11 mouse cellular contexts compared by ENCODE assay signal in the genomic region with DNA sequence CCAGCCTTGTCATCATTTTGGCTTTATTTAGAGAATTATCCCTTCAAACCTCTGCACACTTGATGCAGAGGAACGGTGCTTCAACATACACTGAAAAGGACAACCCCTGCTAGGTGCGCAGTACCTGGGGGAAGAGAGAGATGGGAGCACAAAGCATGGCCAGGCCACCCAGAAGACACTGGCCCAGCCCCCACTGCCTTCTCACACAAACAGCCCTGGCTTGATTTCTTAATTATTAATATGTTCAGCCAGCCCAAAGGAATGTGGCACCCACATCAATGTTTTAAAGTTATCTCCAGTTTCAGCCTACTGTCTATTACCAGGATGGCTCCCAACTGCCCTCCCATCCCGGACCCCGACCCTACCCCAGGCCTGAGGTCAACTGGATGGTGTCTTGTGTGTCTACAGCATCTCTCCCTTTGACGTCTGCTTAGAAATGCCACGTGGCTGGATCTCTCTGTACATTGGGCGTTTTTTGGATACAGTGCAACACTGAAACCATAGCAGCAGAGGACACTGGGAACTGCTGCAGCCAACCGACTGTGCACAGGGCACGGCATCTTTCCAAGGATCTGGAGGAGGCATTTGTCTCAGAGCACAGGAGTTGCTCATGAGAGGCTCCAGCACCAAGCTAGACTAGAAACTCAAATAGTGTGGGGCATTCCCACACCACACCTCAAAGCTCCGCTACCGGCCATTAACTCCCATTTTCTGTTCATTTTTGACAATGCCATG.
DNase-seq lines count a peak whose midpoint lies in the region; ATAC-seq lines count a peak whose summit lies in the region.
"Had no signal": no experiment of that assay in that cellular context is flagged by ENCODE, and none has a peak within 500 bp of the region (broad histone marks: within the 10 kb centered on the region; RNA-seq: fewer than 3 reads in every experiment).

No protein-coding gene starts in this region.

- H3K9ac ChIP-seq in embryonic facial prominence, embryonic 13.5 days, result no peak overlapping the region
- no peak overlapping the region for H3K9ac ChIP-seq in limb, embryonic 12.5 days (replicated peaks)
- H3K9ac ChIP-seq: heart, embryonic 15.5 days had no signal

- no peaks in the 10 kb centered on the region for H3K27me3 ChIP-seq in embryonic facial prominence, embryonic 13.5 days
- no peaks in the 10 kb centered on the region for H3K27me3 ChIP-seq in limb, embryonic 12.5 days
- H3K27me3 ChIP-seq: heart, embryonic 15.5 days had no signal

- H3K4me2 ChIP-seq in embryonic facial prominence, embryonic 13.5 days, result no peak overlapping the region
- no peak overlapping the region for H3K4me2 ChIP-seq in limb, embryonic 12.5 days
- H3K4me2 ChIP-seq: heart, embryonic 15.5 days had no signal

- peak; percentile 28 for DNase-seq in kidney, adult 11 months
- no peak for DNase-seq in kidney, adult 18-20 months
- DNase-seq in cerebellum, adult 9-10 months, result peak; percentile 57
- no peak for DNase-seq in spleen, postnatal 4 days (ENCODE audit: low spot score in 2 of 2)
- no peak for DNase-seq in B cell, adult 2 months
- DNase-seq: thymus, postnatal 36 days had no signal

- H3K9me3 ChIP-seq in embryonic facial prominence, embryonic 13.5 days, result 0 out of 2 replicates have a peak, but pooled peaks cover 9% of the 10 kb centered on the region
- peaks cover 4% of the 10 kb centered on the region; the same call in 1 of the 2 replicates for H3K9me3 ChIP-seq in limb, embryonic 12.5 days
- H3K9me3 ChIP-seq: heart, embryonic 15.5 days had no signal

- peak overlapping the region; percentile 84 for H3K27ac ChIP-seq in embryonic facial prominence, embryonic 13.5 days
- H3K27ac ChIP-seq in limb, embryonic 12.5 days, result peak overlapping the region; percentile 32; the same call in 1 of the 2 replicates
- H3K27ac ChIP-seq: macrophage had no signal

- no peaks in the 10 kb centered on the region for H3K36me3 ChIP-seq in embryonic facial prominence, embryonic 13.5 days
- H3K36me3 ChIP-seq in limb, embryonic 12.5 days, result no peaks in the 10 kb centered on the region
- H3K36me3 ChIP-seq: heart, embryonic 15.5 days had no signal

- 85% methylated on average over 11 of the region's 11 CpGs for WGBS in embryonic facial prominence, embryonic 13.5 days
- WGBS in limb, embryonic 12.5 days, result 89% methylated on average over 11 of the region's 11 CpGs

- H3K4me3 ChIP-seq in embryonic facial prominence, embryonic 13.5 days, result no peak overlapping the region
- no peak overlapping the region for H3K4me3 ChIP-seq in limb, embryonic 12.5 days (replicated peaks)
- H3K4me3 ChIP-seq: erythroblast, embryonic 14.5 days; heart, embryonic 15.5 days had no signal

- ATAC-seq in embryonic facial prominence, embryonic 13.5 days (ENCODE audit: insufficient number of reproducible peaks, insufficient read depth, low FRiP score, low TSS enrichment, low read depth), result no peak
- ATAC-seq in limb, embryonic 12.5 days (ENCODE audit: insufficient number of reproducible peaks, insufficient read depth, low FRiP score, low TSS enrichment, low read depth), result no peak

- H3K4me1 ChIP-seq in embryonic facial prominence, embryonic 13.5 days, result peaks cover 39% of the 10 kb centered on the region
- peaks cover 41% of the 10 kb centered on the region for H3K4me1 ChIP-seq in limb, embryonic 12.5 days (replicated peaks)

Comparison
In these comparisons a context has a peak if more than half of its experiments do, and no peak if none do; other contexts are left out.
1. DNase-seq: peak in kidney, adult 11 months (single experiment) and cerebellum, adult 9-10 months (single experiment); none in kidney, adult 18-20 months (single experiment), spleen, postnatal 4 days (0 of 2) and B cell, adult 2 months (0 of 2).